ENCODE assay signal across 9 mouse cellular contexts in the genomic region with DNA sequence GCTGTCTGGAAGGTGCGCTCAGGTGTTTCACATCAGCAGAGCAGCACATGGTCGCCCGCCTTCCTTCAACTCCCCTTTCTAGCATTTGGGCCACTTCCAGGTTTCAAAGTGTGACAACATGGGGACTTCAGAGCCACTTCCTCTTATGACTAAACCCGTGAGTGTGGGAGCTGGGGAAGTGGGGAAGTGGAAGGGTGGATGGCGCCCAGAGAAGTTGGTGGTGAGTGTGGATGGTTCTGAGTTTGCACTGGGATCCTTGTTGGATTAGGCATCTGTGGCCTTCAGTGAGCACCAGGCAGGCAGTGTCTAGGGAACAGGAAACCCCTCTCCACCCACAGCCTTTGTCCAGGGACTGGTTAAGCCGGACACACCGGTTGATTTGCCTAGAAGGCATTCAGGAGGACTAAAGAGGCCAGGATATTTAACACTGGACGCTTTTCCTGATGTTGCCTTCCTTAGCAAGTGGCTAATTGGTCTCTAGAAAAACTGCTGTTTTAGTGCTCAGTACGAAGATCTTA. TPM values are rescaled to one million over a fixed set of nuclear protein-coding genes. Genes with fewer than 3 reads are reported as not detected.
DNase-seq lines count a peak whose midpoint lies in the region; ATAC-seq and TF ChIP-seq lines count a peak whose summit lies in the region.
"Had no signal": no experiment of that assay in that cellular context is flagged by ENCODE, and none has a peak within 500 bp of the region (broad histone marks: within the 10 kb centered on the region; RNA-seq: fewer than 3 reads in every experiment).

No protein-coding gene starts in this region.

- H3K4me1 ChIP-seq in embryonic facial prominence, embryonic 12.5 days = peaks cover 48% of the 10 kb centered on the region
- peaks cover 28% of the 10 kb centered on the region for H3K4me1 ChIP-seq in kidney, postnatal 0 days (replicated peaks; ENCODE audit: insufficient read depth, low read length)
- peaks cover 45% of the 10 kb centered on the region for H3K4me1 ChIP-seq in small intestine, adult 2 months (ENCODE audit: control insufficient read depth, insufficient read depth, insufficient read length, low read length)

- WGBS in embryonic facial prominence, embryonic 12.5 days = 43% methylated on average over 9 of the region's 9 CpGs
- WGBS in kidney, postnatal 0 days = 36% methylated on average over 9 of the region's 9 CpGs
- WGBS in small intestine, adult 2 months = 59% methylated on average over 9 of the region's 9 CpGs

- H3K27ac ChIP-seq in embryonic facial prominence, embryonic 12.5 days = peak overlapping the region; percentile 57; the same call in 1 of the 2 replicates
- H3K27ac ChIP-seq in kidney, postnatal 0 days = peak overlapping the region; percentile 76
- H3K27ac ChIP-seq in small intestine, adult 2 months (ENCODE audit: insufficient read depth, low read depth, low read length) = peak overlapping the region; percentile 16; the same call in 1 of the 2 replicates

- no peak for ATAC-seq in embryonic facial prominence, embryonic 12.5 days (ENCODE audit: insufficient number of reproducible peaks, insufficient read depth, low FRiP score, low TSS enrichment)
- peak; percentile 60; the same call in 1 of the 2 replicates for ATAC-seq in kidney, postnatal 0 days (replicated peaks; ENCODE audit: low FRiP score, low read depth)
- ATAC-seq: activated CD4-positive, CD25-positive, alpha-beta regulatory T cell, adult 4 months had no signal

- H3K9ac ChIP-seq in embryonic facial prominence, embryonic 12.5 days = no peak overlapping the region
- H3K9ac ChIP-seq in kidney, postnatal 0 days (ENCODE audit: low read depth, low read length) = no peak overlapping the region

- TF ChIP-seq CTCF in kidney, postnatal 0 days (IDR thresholded peaks at IDR 0.05; ENCODE audit: low read depth) = no peak
- no peak for TF ChIP-seq CTCF in small intestine, adult 2 months (IDR thresholded peaks at IDR 0.05; ENCODE audit: extremely low read depth, insufficient read length, insufficient replicate concordance, low read depth, low read length)

- no peaks in the 10 kb centered on the region for H3K36me3 ChIP-seq in embryonic facial prominence, embryonic 12.5 days
- H3K36me3 ChIP-seq in kidney, postnatal 0 days (ENCODE audit: insufficient read depth, low read length) = no peaks in the 10 kb centered on the region
- no peaks in the 10 kb centered on the region for H3K36me3 ChIP-seq in small intestine, adult 2 months (ENCODE audit: control insufficient read depth, insufficient read depth, low read length)

- H3K4me3 ChIP-seq in embryonic facial prominence, embryonic 12.5 days = no peak overlapping the region
- H3K4me3 ChIP-seq in kidney, postnatal 0 days (replicated peaks; ENCODE audit: low read depth, low read length) = no peak overlapping the region
- no peak overlapping the region for H3K4me3 ChIP-seq in small intestine, adult 2 months (ENCODE audit: low read depth, low read length)

- H3K9me3 ChIP-seq in embryonic facial prominence, embryonic 12.5 days = no peaks in the 10 kb centered on the region
- H3K9me3 ChIP-seq in kidney, postnatal 0 days (replicated peaks; ENCODE audit: low read length) = no peaks in the 10 kb centered on the region

- H3K27me3 ChIP-seq in embryonic facial prominence, embryonic 12.5 days = no peaks in the 10 kb centered on the region
- H3K27me3 ChIP-seq in kidney, postnatal 0 days (ENCODE audit: insufficient read depth, low read length) = no peaks in the 10 kb centered on the region
- H3K27me3 ChIP-seq in small intestine, adult 2 months (ENCODE audit: control insufficient read depth, insufficient read depth, low read length) = no peaks in the 10 kb centered on the region

- peak; percentile 28 for DNase-seq in ovary, adult 18-20 months (ENCODE audit: low spot score)
- DNase-seq in ovary, postnatal 10 days (ENCODE audit: low spot score) = no peak
- peak; percentile 58 for DNase-seq in kidney, postnatal 0 days (ENCODE audit: low spot score)
- DNase-seq in adrenal gland, postnatal 25 days = no peak
- no peak for DNase-seq in layer of hippocampus, adult 9-10 months (ENCODE audit: low spot score)
- DNase-seq in gastrocnemius, adult 18-20 months (ENCODE audit: low spot score) = no peak

- TF ChIP-seq POLR2A in small intestine, adult 2 months (IDR thresholded peaks at IDR 0.05; ENCODE audit: low read depth, low read length) = no peak

- no peak overlapping the region for H3K4me2 ChIP-seq in embryonic facial prominence, embryonic 12.5 days (replicated peaks)
- no peak overlapping the region for H3K4me2 ChIP-seq in kidney, postnatal 0 days (ENCODE audit: low read length)

RNA-seq across cellular contexts. Expression of a gene that starts 53.2 kb away (rescaled TPM):
- polyA plus RNA-seq in embryonic facial prominence, embryonic 12.5 days (2016; fragmentation: Nextera tagmentation; extraction: Ambion mirVana) = 19.6 and 21.0 TPM in 2 replicates
- 17.0 and 20.2 TPM in 2 replicates for polyA plus RNA-seq in kidney, postnatal 0 days (2015; fragmentation: Nextera tagmentation; extraction: Ambion mirVana)
- polyA plus RNA-seq in small intestine, adult 2 months (2012; rRNA removed) = 7.1 and 19.5 TPM in 2 replicates
- total RNA-seq in adrenal gland, postnatal 25 days (2021) = 24.5 TPM in 2 replicates
- total RNA-seq in gastrocnemius, adult 18-20 months (2021) = 1 to 10 TPM; 6.8 to 8.7 TPM

Comparison
In these comparisons a context has a peak if more than half of its experiments do, and no peak if none do; other contexts are left out.
1. DNase-seq: peak in ovary, adult 18-20 months (single experiment) and kidney, postnatal 0 days (single experiment); none in ovary, postnatal 10 days (single experiment), adrenal gland, postnatal 25 days (single experiment), layer of hippocampus, adult 9-10 months (single experiment) and gastrocnemius, adult 18-20 months (single experiment).
2. H3K27ac ChIP-seq: peak in every context shown above with its lines; median percentile 76 in kidney, postnatal 0 days; 57 in embryonic facial prominence, embryonic 12.5 days; 16 in small intestine, adult 2 months.